Mouse (Mus musculus): ENCODE data around the gene Kif19a. TPM values are rescaled to one million over a fixed set of nuclear protein-coding genes. Genes with fewer than 3 reads are reported as not detected.
A peak's percentile ranks its signal among the peaks of the same experiment; 100 is the strongest.

Gene Kif19a
- polyA plus RNA-seq, 1 experiment, result 1.0 TPM

DNA sequence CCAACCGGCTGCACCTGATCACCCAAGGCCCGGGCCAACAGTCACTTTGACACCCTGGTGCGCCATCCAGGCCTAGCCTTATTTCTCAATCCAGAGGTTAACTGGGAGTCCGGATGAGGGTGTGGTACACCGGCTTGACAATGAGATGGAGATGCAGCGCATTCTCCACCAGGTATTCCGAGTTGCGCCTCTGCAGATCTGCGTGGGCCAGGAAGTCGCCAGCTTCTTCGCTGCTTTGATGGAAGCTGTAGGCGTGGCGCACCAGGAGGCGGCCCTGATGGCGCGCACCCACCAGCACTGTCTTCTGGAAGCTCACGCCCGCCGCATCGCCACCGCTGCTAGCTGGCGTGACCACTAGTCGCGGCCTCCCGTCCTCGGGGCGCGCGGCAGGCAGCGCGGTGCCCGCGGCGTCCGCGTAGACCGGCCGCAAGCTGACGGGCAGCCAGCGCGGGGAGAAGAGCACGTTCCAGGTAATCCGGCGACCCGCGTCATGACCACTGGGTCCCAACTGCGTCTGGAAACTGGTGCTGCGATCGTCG is 26.2 kb downstream of the Kif19a start:
- Histone ChIP-seq H3K27ac (ENCODE audit: insufficient read depth, low read length) (no peak overlapping the region), H3K36me3 (ENCODE audit: control insufficient read depth, insufficient read depth, low read length, poor library complexity, severe bottlenecking) (no peaks in the 10 kb centered on the region), H3K4me1 (ENCODE audit: control insufficient read depth, insufficient read depth, low read length) (peaks cover 10% of the 10 kb centered on the region), H3K9me3 (replicated peaks; ENCODE audit: control insufficient read depth, insufficient read depth, low read length, poor library complexity, severe bottlenecking) (no peaks in the 10 kb centered on the region), H3K27me3 (ENCODE audit: control insufficient read depth, insufficient read depth, low read length, poor library complexity, severe bottlenecking) (peaks cover 4% of the 10 kb centered on the region; the same call in 1 of the 2 replicates), H3K4me3 (ENCODE audit: low read depth, low read length) (peak overlapping the region; percentile 59), H3K9ac (ENCODE audit: low read depth, poor library complexity, severe bottlenecking) (peak overlapping the region; percentile 50)
- TF ChIP-seq CTCF (IDR thresholded peaks at IDR 0.05; ENCODE audit: low read depth, low read length) (no peak), EP300 (IDR thresholded peaks at IDR 0.05; ENCODE audit: insufficient read depth, low read depth, low read length) (no peak), POLR2A (IDR thresholded peaks at IDR 0.05; ENCODE audit: insufficient read depth, low read length) (no peak)

DNA sequence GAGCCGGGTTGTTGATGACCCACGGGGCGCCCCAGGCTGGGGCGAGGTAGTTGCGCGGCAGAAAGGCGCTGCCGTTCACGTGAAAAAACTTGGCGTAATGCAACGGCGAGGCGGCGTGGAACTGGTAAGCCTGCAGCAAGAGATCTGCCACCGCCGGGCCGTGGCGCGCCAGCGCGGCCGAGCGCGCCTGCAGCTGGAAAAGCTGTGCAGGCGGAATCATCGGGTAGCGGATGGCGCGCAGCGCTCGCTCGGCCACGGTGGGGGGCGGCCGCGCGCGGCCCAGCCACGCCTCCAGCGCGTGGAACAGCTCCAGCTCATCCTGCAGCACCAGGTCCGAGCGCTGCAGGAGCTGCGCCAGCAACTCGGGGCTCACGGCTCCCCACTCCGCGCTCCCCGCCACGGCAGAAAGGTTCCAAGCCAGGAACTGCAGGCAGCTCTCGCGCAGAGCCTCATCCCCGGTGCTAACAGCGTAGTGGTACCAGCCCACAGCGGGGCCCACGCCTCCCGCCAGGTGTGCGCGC is 26.8 kb downstream of the Kif19a start:
- Histone ChIP-seq H3K27ac (ENCODE audit: insufficient read depth, low read length) (no peak overlapping the region), H3K4me3 (ENCODE audit: low read depth, low read length) (peak overlapping the region; percentile 59), H3K36me3 (ENCODE audit: control insufficient read depth, insufficient read depth, low read length, poor library complexity, severe bottlenecking) (no peaks in the 10 kb centered on the region), H3K9ac (ENCODE audit: low read depth, poor library complexity, severe bottlenecking) (peak overlapping the region; percentile 50), H3K4me1 (ENCODE audit: control insufficient read depth, insufficient read depth, low read length) (peaks cover 10% of the 10 kb centered on the region), H3K9me3 (replicated peaks; ENCODE audit: control insufficient read depth, insufficient read depth, low read length, poor library complexity, severe bottlenecking) (no peaks in the 10 kb centered on the region), H3K27me3 (ENCODE audit: control insufficient read depth, insufficient read depth, low read length, poor library complexity, severe bottlenecking) (0 out of 2 replicates have a peak, but pooled peaks cover 4% of the 10 kb centered on the region)
- TF ChIP-seq CTCF (IDR thresholded peaks at IDR 0.05; ENCODE audit: low read depth, low read length) (no peak), EP300 (IDR thresholded peaks at IDR 0.05; ENCODE audit: insufficient read depth, low read depth, low read length) (no peak), POLR2A (IDR thresholded peaks at IDR 0.05; ENCODE audit: insufficient read depth, low read length) (no peak)

DNA sequence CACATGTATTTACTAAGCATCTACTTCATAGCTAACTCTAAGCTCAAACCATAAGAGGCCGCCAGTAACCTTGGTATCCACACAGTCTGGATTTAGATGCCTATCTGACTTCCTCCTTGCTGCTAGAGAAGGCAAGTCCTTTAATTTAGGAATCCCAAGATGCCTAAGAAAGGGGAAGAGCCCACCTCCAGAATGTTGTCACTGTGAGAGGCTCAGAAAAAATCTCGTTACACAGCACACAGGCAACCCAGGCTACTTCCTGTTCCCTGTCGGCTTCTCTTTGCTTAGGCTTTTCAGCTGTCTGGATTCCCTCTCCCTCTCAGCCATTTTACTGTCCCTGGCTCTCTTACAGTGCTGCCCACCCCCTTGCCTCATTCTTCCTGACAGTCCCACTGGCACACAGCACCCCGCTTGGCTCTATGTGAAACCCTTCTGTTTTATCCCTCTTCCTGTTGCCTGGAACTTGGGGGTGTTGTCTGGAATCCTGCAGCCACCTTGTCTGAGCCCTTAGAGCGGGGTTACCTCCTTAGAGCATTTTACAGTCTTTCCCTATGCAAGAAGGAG is 27.8 kb downstream of the Kif19a start:
- H3K27me3 ChIP-seq (ENCODE audit: control insufficient read depth, insufficient read depth, low read length, poor library complexity, severe bottlenecking), result 0 out of 2 replicates have a peak, but pooled peaks cover 4% of the 10 kb centered on the region
- H3K4me1 ChIP-seq (ENCODE audit: control insufficient read depth, insufficient read depth, low read length), result peaks cover 10% of the 10 kb centered on the region
- no peak overlapping the region for H3K9ac ChIP-seq (ENCODE audit: low read depth, poor library complexity, severe bottlenecking)
- TF ChIP-seq EP300 (IDR thresholded peaks at IDR 0.05; ENCODE audit: insufficient read depth, low read depth, low read length), result no peak
- TF ChIP-seq POLR2A (IDR thresholded peaks at IDR 0.05; ENCODE audit: insufficient read depth, low read length), result no peak
- no peaks in the 10 kb centered on the region for H3K36me3 ChIP-seq (ENCODE audit: control insufficient read depth, insufficient read depth, low read length, poor library complexity, severe bottlenecking)
- H3K9me3 ChIP-seq (replicated peaks; ENCODE audit: control insufficient read depth, insufficient read depth, low read length, poor library complexity, severe bottlenecking), result no peaks in the 10 kb centered on the region
- H3K27ac ChIP-seq (ENCODE audit: insufficient read depth, low read length), result no peak overlapping the region
- no peak overlapping the region for H3K4me3 ChIP-seq (ENCODE audit: low read depth, low read length)

DNA sequence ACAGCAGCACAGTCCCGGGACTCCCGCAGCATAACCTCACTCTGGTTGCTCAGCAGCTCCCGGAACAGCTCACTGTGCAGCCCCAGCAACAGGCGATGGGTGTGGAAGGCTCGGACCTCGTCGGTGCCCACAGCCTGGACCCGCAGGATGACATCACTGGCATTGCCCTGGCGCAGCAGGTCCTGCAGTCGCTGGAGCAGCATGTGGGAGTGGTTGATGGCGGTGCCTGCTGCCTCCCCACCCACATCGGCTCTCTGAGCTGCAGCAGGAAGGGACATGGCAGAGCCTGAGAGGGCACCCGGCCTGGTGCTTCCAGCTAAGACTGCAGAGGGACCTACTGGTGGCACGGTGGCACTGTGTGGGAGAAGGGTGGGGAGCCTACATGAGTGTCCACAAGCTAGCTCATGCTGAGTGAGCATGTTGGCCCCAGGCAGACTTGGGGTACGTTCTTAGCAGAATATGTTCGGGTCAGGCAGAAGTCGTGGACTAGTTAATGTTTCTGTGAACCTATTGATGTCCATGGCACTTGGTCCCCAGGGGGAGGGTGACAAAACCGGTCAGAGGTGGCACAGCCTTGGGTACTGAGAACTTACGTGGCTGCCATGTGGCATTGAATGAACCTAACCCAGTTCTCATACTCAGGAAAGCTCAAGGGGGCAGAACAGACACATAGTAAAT is 28.8 kb downstream of the Kif19a start:
- H3K36me3 ChIP-seq (ENCODE audit: control insufficient read depth, insufficient read depth, low read length, poor library complexity, severe bottlenecking), result no peaks in the 10 kb centered on the region
- H3K4me1 ChIP-seq (ENCODE audit: control insufficient read depth, insufficient read depth, low read length), result peaks cover 10% of the 10 kb centered on the region
- no peak overlapping the region for H3K4me3 ChIP-seq (ENCODE audit: low read depth, low read length)
- no peak overlapping the region for H3K9ac ChIP-seq (ENCODE audit: low read depth, poor library complexity, severe bottlenecking)
- H3K27me3 ChIP-seq (ENCODE audit: control insufficient read depth, insufficient read depth, low read length, poor library complexity, severe bottlenecking), result 0 out of 2 replicates have a peak, but pooled peaks cover 4% of the 10 kb centered on the region
- H3K9me3 ChIP-seq (replicated peaks; ENCODE audit: control insufficient read depth, insufficient read depth, low read length, poor library complexity, severe bottlenecking), result no peaks in the 10 kb centered on the region
- no peak overlapping the region for H3K27ac ChIP-seq (ENCODE audit: insufficient read depth, low read length)
- TF ChIP-seq POLR2A (IDR thresholded peaks at IDR 0.05; ENCODE audit: insufficient read depth, low read length) (no peak), EP300 (IDR thresholded peaks at IDR 0.05; ENCODE audit: insufficient read depth, low read depth, low read length) (no peak), CTCF (IDR thresholded peaks at IDR 0.05; ENCODE audit: low read depth, low read length) (no peak)

DNA sequence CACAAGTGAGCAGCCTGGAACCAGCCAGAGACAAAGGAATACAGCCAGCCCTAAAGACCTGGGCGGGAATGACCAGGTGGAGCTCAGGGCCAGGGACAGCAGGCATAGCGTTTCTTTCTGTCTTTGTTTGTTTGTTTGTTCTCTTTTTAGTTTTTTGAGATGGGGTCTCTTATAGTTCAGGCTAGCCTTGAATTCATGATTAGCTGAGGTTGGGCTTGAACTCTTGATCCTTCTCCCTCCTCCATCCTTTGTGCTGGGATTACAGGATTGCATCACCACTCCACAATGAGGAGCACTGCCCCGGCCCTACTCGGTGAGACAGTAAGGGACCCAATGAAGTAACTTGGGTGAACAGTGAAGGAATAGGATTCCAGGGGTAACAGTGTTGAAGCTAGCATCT is 29.5 kb downstream of the Kif19a start:
- Histone ChIP-seq H3K27ac (ENCODE audit: insufficient read depth, low read length) (no peak overlapping the region), H3K36me3 (ENCODE audit: control insufficient read depth, insufficient read depth, low read length, poor library complexity, severe bottlenecking) (no peaks in the 10 kb centered on the region), H3K4me1 (ENCODE audit: control insufficient read depth, insufficient read depth, low read length) (peaks cover 7% of the 10 kb centered on the region), H3K27me3 (ENCODE audit: control insufficient read depth, insufficient read depth, low read length, poor library complexity, severe bottlenecking) (0 out of 2 replicates have a peak, but pooled peaks cover 4% of the 10 kb centered on the region), H3K9ac (ENCODE audit: low read depth, poor library complexity, severe bottlenecking) (no peak overlapping the region), H3K4me3 (ENCODE audit: low read depth, low read length) (no peak overlapping the region), H3K9me3 (replicated peaks; ENCODE audit: control insufficient read depth, insufficient read depth, low read length, poor library complexity, severe bottlenecking) (no peaks in the 10 kb centered on the region)
- no peak for TF ChIP-seq EP300 (IDR thresholded peaks at IDR 0.05; ENCODE audit: insufficient read depth, low read depth, low read length)
- TF ChIP-seq POLR2A (IDR thresholded peaks at IDR 0.05; ENCODE audit: insufficient read depth, low read length), result no peak
- no peak for TF ChIP-seq CTCF (IDR thresholded peaks at IDR 0.05; ENCODE audit: low read depth, low read length)
